Mouse (Mus musculus) ES-E14 (cell line): ENCODE results near the gene Dock4. TPM values are rescaled to one million over a fixed set of nuclear protein-coding genes. Genes with fewer than 3 reads are reported as not detected.

Source experiments
- DNase-seq: peaks from one replicate; pipeline ENCODE4 v3.0.0-alpha.2; 2013; ENCODE audit warnings: low read depth, low spot score
- H3K27ac ChIP-seq: 2 replicates; pipeline ENCODE4 v1.5.1; 2012; ENCODE audit warnings: low read depth, mild to moderate bottlenecking, low read length, moderate library complexity, mixed read lengths; ENCODE audit not compliant: poor library complexity, insufficient read depth, severe bottlenecking
- H3K36me3 ChIP-seq: 2 replicates; pipeline ENCODE4 v1.6.1; 2012; ENCODE audit warnings: mild to moderate bottlenecking, low read length, moderate library complexity, mixed read lengths; ENCODE audit not compliant: control insufficient read depth, poor library complexity, insufficient read depth, severe bottlenecking
- H3K4me1 ChIP-seq, 2 experiments: fragments of 150-350 bp in 1 of 2; sonication (generic) in 1 of 2; 2 replicates each; pipeline ENCODE4 v1.6.1; 2012; ENCODE audit warnings: low read length in 2 of 2, mild to moderate bottlenecking in 1 of 2, mixed read lengths in 1 of 2; ENCODE audit not compliant: control insufficient read depth in 2 of 2, insufficient read depth in 2 of 2, poor library complexity in 1 of 2
- H3K4me3 ChIP-seq, 2 experiments: fragments of 150-350 bp in 1 of 2; sonication (generic) in 1 of 2; 2 replicates each; pipeline ENCODE4 v1.5.1; 2012; ENCODE audit warnings: low read length in 2 of 2, low read depth in 1 of 2, mild to moderate bottlenecking in 1 of 2, mixed read lengths in 1 of 2; ENCODE audit not compliant: insufficient read depth in 1 of 2, poor library complexity in 1 of 2, severe bottlenecking in 1 of 2
- H3K9ac ChIP-seq: 2 replicates; pipeline ENCODE4 v1.6.1; 2012; ENCODE audit warnings: low read depth, mild to moderate bottlenecking, low read length, mixed read lengths; ENCODE audit not compliant: poor library complexity, insufficient read depth, severe bottlenecking
- H3K9me3 ChIP-seq: fragments of 150-350 bp; sonication (generic); 2 replicates; pipeline ENCODE4 v1.6.1; 2012; ENCODE audit warnings: low read depth, mild to moderate bottlenecking, low read length; ENCODE audit not compliant: control insufficient read depth, insufficient read depth
- CHD2 ChIP-seq: IDR thresholded peaks from 2 replicates; pipeline ENCODE4 v1.6.1; 2014; ENCODE audit warnings: mild to moderate bottlenecking, low read depth, low read length, inconsistent platforms
- HCFC1 ChIP-seq: IDR thresholded peaks from 2 replicates; pipeline ENCODE4 v1.6.1; 2012; ENCODE audit warnings: low read length, inconsistent platforms, borderline replicate concordance; ENCODE audit not compliant: insufficient read depth
- MAFK ChIP-seq: IDR thresholded peaks from 2 replicates; pipeline ENCODE4 v1.6.1; 2014; ENCODE audit warnings: mild to moderate bottlenecking, low read depth, low read length, inconsistent platforms; ENCODE audit not compliant: insufficient read depth
- ZC3H11A ChIP-seq: IDR thresholded peaks from 2 replicates; pipeline ENCODE4 v1.6.1; 2012; ENCODE audit warnings: low read depth, mild to moderate bottlenecking, inconsistent platforms, low read length, borderline replicate concordance
- ZNF384 ChIP-seq: IDR thresholded peaks from 2 replicates; pipeline ENCODE4 v1.6.1; 2012; ENCODE audit warnings: low read depth, low read length, inconsistent platforms
- in situ Hi-C, 2 experiments: fragments of 600-800 bp; cut with MboI; formaldehyde crosslinking; loops; one replicate each; pipeline ENCODE4 v1.15.1; 2025; ENCODE audit warnings: low sequenced_read_pairs in 2 of 2, inconsistent platforms in 1 of 2; ENCODE audit not compliant: unreplicated experiment in 2 of 2
- total RNA-seq: library from RNA; depleted of rRNA; stranded (reverse); fragments of 300-350 nt; gene quantifications from 2 replicates; pipeline ENCODE4 v1.2.3, GENCODE M21; 2012

Dock4 gene
- total RNA-seq, 1 experiment, result 7.9 TPM

GRCm38 (mm10) chr12:40554941-40555511, 109.3 kb downstream of the Dock4 start:
- H3K27ac ChIP-seq, result no peak overlapping the region
- no peaks in the 10 kb centered on the region for H3K36me3 ChIP-seq
- DNase-seq, result no peak
- no peaks in the 10 kb centered on the region for H3K9me3 ChIP-seq
- H3K4me1 ChIP-seq, result no peaks in the 10 kb centered on the region
- in situ Hi-C loops, result no loop called here
- no peak overlapping the region for H3K4me3 ChIP-seq
- TF ChIP-seq ZNF384 (no peak), MAFK (no peak), HCFC1 (no peak)
- H3K9ac ChIP-seq, result no peak overlapping the region

- in situ Hi-C loops, result no loop called here
These were observed 112.8 kb downstream of the Dock4 start for GRCm38 (mm10) chr12:40558600-40558999.

GRCm38 (mm10) chr12:40559103-40559502, 113.4 kb downstream of the Dock4 start:
- Histone ChIP-seq H3K27ac (no peak overlapping the region), H3K9ac (no peak overlapping the region), H3K9me3 (no peaks in the 10 kb centered on the region), H3K4me3 (no peak overlapping the region), H3K36me3 (no peaks in the 10 kb centered on the region), H3K4me1 (no peaks in the 10 kb centered on the region)
- in situ Hi-C loops, result no loop called here
- DNase-seq, result no peak
- no peak for TF ChIP-seq HCFC1
- TF ChIP-seq ZNF384, result no peak
- TF ChIP-seq CHD2, result no peak
- TF ChIP-seq ZC3H11A, result no peak
- no peak for TF ChIP-seq MAFK

More at GRCm38 (mm10) chr12:40558600-40558999, 112.8 kb downstream of the Dock4 start:
- Histone ChIP-seq H3K27ac (no peak overlapping the region), H3K9me3 (no peaks in the 10 kb centered on the region), H3K4me3 (no peak overlapping the region), H3K4me1 (no peaks in the 10 kb centered on the region), H3K36me3 (no peaks in the 10 kb centered on the region), H3K9ac (no peak overlapping the region)
- TF ChIP-seq ZNF384 (no peak), MAFK (no peak), ZC3H11A (no peak), CHD2 (no peak), HCFC1 (no peak)
- no peak for DNase-seq

- Histone ChIP-seq H3K9ac (no peak overlapping the region), H3K27ac (no peak overlapping the region), H3K4me1 (no peaks in the 10 kb centered on the region), H3K4me3 (no peak overlapping the region), H3K36me3 (no peaks in the 10 kb centered on the region), H3K9me3 (no peaks in the 10 kb centered on the region)
- in situ Hi-C loops, result no loop called here
- DNase-seq, result no peak
- TF ChIP-seq CHD2 (no peak), ZNF384 (no peak), HCFC1 (no peak), MAFK (no peak), ZC3H11A (no peak)
These were observed 118.0 kb downstream of the Dock4 start for GRCm38 (mm10) chr12:40563703-40564102.

- TF ChIP-seq ZNF384, result no peak
- TF ChIP-seq MAFK, result no peak
- no peak for TF ChIP-seq CHD2
- no peak for TF ChIP-seq HCFC1
- no peak for TF ChIP-seq ZC3H11A
- DNase-seq, result no peak
- in situ Hi-C loops, result no loop called here
These were observed 118.5 kb downstream of the Dock4 start for GRCm38 (mm10) chr12:40564261-40564660.

More at GRCm38 (mm10) chr12:40564261-40564660, 118.5 kb downstream of the Dock4 start:
- Histone ChIP-seq H3K4me3 (no peak overlapping the region), H3K36me3 (no peaks in the 10 kb centered on the region), H3K9me3 (no peaks in the 10 kb centered on the region), H3K27ac (no peak overlapping the region), H3K9ac (no peak overlapping the region), H3K4me1 (no peaks in the 10 kb centered on the region)
